Mouse (Mus musculus) limb, embryonic 15.5 days (tissue): ENCODE measurements around the gene Bex4. TPM values are rescaled to one million over a fixed set of nuclear protein-coding genes. Genes with fewer than 3 reads are reported as not detected.
"Not testable (repeated sequence)": the region's sequence is repeated elsewhere in the genome, so short reads cannot be mapped to it uniquely, and the experiment has no call there.

Experiments used
- ATAC-seq: fragments of 200-750 bp; cut with Nextera tagmentation; 2 replicates; pipeline ENCODE4 v1.8.0; 2017; ENCODE audit warnings: low read depth, moderate TSS enrichment; ENCODE audit not compliant: insufficient number of reproducible peaks, low FRiP score, low TSS enrichment
- H3K27ac ChIP-seq: fragments of 300-500 bp; sonication (generic); 2 replicates; pipeline ENCODE4 v1.5.1; 2015; ENCODE audit warnings: moderate library complexity, mild to moderate bottlenecking, inconsistent platforms
- H3K27me3 ChIP-seq: fragments of 300-500 bp; sonication (generic); 2 replicates; pipeline ENCODE4 v1.6.1; 2015; ENCODE audit warnings: inconsistent platforms
- H3K36me3 ChIP-seq: fragments of 300-500 bp; sonication (generic); 2 replicates; pipeline ENCODE4 v1.6.1; 2015; ENCODE audit warnings: inconsistent platforms
- H3K4me1 ChIP-seq: fragments of 300-500 bp; sonication (generic); 2 replicates; pipeline ENCODE4 v1.6.1; 2015; ENCODE audit warnings: inconsistent platforms
- H3K4me2 ChIP-seq: fragments of 300-500 bp; sonication (generic); 2 replicates; pipeline ENCODE4 v1.6.1; 2015; ENCODE audit warnings: mild to moderate bottlenecking, inconsistent platforms
- H3K4me3 ChIP-seq: fragments of 300-500 bp; sonication (generic); 2 replicates; pipeline ENCODE4 v1.5.1; 2015; ENCODE audit warnings: mild to moderate bottlenecking, inconsistent platforms
- H3K9ac ChIP-seq: fragments of 300-500 bp; sonication (generic); 2 replicates; pipeline ENCODE4 v1.6.1; 2015; ENCODE audit warnings: inconsistent platforms
- H3K9me3 ChIP-seq: fragments of 300-500 bp; sonication (generic); 2 replicates; pipeline ENCODE4 v1.6.1; 2016; ENCODE audit warnings: inconsistent platforms
- WGBS: fragments of 180-500 bp; shearing (Covaris S2); methylation state at CpG from one replicate; pipeline ENCODE4 v1.1.7; 2015; 5-methylcytosine and 5-hydroxymethylcytosine counted together
- polyA plus RNA-seq: library from polyadenylated mRNA; unstranded; fragments of >200 nt; fragmentation: Nextera tagmentation; extraction: Ambion mirVana; gene quantifications from 2 replicates; pipeline ENCODE4 v1.2.1, GENCODE M21; 2015

Gene Bex4
- 24.5 and 32.2 TPM in 2 replicates for polyA plus RNA-seq

DNA sequence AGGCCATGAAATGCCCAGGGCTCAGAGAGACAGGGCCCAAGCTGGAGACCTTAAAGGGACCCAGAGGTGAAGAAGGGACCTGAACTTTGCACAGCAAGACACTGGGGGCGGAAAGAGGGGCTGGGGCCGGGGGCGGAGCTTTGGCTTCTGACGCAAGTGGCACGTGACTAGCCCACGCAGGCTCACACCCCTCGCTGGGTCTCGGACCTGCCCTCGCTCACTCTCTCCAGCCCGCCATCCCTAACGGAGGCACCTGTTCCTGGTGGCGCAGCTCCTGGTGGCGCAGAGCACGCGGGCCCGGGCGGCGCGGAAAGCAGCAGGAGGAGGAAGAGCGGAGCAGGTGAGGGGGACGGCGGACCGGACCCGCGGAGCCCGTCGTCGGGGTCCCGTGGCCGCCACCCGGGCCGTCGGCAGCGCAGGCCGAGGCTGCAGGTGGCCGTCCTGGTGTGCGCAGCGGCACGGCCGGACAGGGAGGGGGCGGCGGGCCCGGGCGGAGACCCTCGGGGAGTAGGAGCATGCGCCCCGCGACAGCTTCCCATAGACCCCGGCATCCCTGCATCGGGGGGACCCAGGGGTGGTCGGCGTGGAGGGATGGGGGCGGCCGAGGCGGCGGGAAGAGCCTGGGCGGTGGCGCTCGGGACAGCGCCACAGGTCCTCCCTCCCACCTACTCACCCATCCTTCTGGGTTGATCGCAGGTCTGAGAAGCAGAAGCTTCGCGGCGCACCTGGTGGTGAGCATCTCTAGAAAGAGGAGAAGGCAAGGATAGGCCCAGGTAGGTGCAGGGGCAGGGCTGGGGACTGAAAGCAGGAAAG lies at the start of gene Bex4:
Bex4 (plus strand) TSS at position 170 of the 813 bp plus-strand sequence.
- Histone ChIP-seq H3K4me2 (peak within 1 kb of the TSS; percentile 42), H3K4me3 (peak within 1 kb of the TSS; percentile 35)
- H3K27me3 ChIP-seq, H3K9ac ChIP-seq, H3K4me1 ChIP-seq, H3K9me3 ChIP-seq, H3K27ac ChIP-seq, H3K36me3 ChIP-seq: not testable (repeated sequence)
- ATAC-seq: peak; percentile 61; the same call in 1 of the 2 replicates
- WGBS: 36% methylated on average over 14 of the region's 64 CpGs

DNA sequence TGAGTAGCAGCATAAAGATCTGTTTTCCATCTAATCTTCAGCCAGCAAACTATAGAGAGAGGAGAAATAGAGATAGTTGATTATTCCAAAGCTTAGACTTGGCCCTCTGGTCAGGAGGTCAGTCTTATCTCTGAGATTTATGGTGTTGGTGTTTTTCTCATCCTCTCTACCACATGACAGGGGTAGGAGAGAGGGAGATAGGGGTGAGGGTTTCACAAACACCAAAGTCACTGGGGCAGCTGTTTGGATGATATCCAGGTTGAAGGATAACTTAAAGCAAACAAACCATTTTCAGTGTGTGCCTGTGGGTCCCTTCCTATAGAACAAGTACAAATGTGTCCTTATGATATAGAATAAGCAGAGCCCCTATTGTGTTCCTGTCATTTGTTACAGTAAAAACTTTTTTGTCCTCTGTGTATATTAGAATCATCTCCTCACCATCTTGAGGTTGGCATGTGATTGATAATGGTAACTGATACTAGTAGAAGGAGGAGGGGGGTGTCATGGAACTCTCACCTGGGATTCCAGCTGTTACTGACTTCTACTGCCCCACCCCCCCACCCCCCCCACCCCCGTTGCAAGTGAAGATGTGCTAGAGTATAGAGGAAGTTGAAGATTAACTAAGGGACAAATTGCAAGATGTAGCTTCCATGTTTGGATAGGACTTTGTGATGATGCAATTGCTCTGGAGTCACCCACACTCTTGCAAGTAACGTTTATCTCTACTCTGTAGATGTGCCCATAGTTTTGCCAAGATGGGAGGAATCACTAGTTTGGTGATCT lies 46.1 kb upstream of the Bex4 start:
- 40% methylated on average over 2 of the region's 2 CpGs for WGBS
- no peaks in the 10 kb centered on the region; the same call in 1 of the 2 replicates for H3K27me3 ChIP-seq
- no peak for ATAC-seq
- H3K36me3 ChIP-seq: no peaks in the 10 kb centered on the region
- no peak overlapping the region for H3K4me2 ChIP-seq
- H3K4me3 ChIP-seq: no peak overlapping the region
- no peaks in the 10 kb centered on the region for H3K4me1 ChIP-seq
- H3K27ac ChIP-seq: no peak overlapping the region
- H3K9me3 ChIP-seq: no peaks in the 10 kb centered on the region
- H3K9ac ChIP-seq: no peak overlapping the region

DNA sequence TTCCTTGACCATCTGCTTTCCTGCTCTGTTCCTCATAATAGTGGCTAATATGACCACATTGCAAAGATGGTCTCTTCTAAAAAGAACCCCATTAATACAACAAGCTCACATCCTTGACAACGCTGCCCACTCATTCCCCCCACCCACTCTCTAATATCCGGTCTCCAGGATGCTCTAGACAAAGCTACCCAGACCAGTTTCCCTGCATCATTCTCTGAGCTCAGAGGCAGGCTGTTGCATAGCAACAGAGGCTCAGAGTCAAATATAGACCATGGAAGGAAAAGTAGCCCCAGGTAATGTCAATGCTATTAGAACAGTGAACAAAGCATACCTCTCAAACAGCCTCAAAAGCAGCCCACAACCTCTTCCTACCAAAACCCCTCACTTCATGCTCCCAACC lies 44.4 kb upstream of the Bex4 start:
- H3K4me3 ChIP-seq: no peak overlapping the region
- no peaks in the 10 kb centered on the region for H3K4me1 ChIP-seq
- WGBS: 47% methylated on average over 2 of the region's 2 CpGs
- no peak overlapping the region for H3K9ac ChIP-seq
- ATAC-seq: no peak
- H3K9me3 ChIP-seq: no peaks in the 10 kb centered on the region
- H3K4me2 ChIP-seq: no peak overlapping the region
- H3K27ac ChIP-seq: no peak overlapping the region
- no peaks in the 10 kb centered on the region for H3K36me3 ChIP-seq
- H3K27me3 ChIP-seq: no peaks in the 10 kb centered on the region; the same call in 1 of the 2 replicates

GRCm38 (mm10) chrX:136104046-136104723 lies 34.6 kb upstream of the Bex4 start:
- H3K9ac ChIP-seq: no peak overlapping the region
- ATAC-seq: no peak
- H3K4me3 ChIP-seq: no peak overlapping the region
- H3K27me3 ChIP-seq: 0 out of 2 replicates have a peak, but pooled peaks cover 3% of the 10 kb centered on the region
- WGBS: 65% methylated on average over 4 of the region's 4 CpGs
- no peaks in the 10 kb centered on the region for H3K9me3 ChIP-seq
- no peak overlapping the region for H3K4me2 ChIP-seq
- H3K36me3 ChIP-seq: no peaks in the 10 kb centered on the region
- H3K4me1 ChIP-seq: no peaks in the 10 kb centered on the region
- H3K27ac ChIP-seq: no peak overlapping the region

GRCm38 (mm10) chrX:136104724-136105088 lies 34.1 kb upstream of the Bex4 start:
- no peak overlapping the region for H3K27ac ChIP-seq

DNA sequence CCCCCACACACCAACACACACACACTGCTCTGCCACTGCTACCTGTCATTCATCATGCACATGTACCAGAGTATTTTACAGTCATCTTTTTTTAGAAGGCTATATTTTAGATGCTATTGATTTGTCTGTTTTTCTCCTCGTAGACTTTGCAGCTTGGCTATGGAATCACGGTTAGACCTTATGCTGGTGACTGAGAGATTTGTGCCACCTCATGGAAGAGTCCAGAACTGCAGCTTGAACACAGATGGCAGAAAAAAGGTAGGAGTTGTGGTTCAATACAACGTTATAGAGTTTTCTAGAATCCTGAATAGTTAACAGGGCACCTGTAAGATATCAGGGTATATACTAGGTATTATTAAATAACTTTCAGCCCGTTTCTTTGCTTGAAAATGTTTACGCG lies 30.9 kb upstream of the Bex4 start:
- H3K4me2 ChIP-seq: no peak overlapping the region
- H3K27me3 ChIP-seq: 0 out of 2 replicates have a peak, but pooled peaks cover 14% of the 10 kb centered on the region
- no peaks in the 10 kb centered on the region for H3K9me3 ChIP-seq
- 38% methylated on average over 6 of the region's 6 CpGs for WGBS
- ATAC-seq: no peak
- no peaks in the 10 kb centered on the region for H3K36me3 ChIP-seq
- no peaks in the 10 kb centered on the region for H3K4me1 ChIP-seq
- no peak overlapping the region for H3K4me3 ChIP-seq
- no peak overlapping the region for H3K9ac ChIP-seq
- H3K27ac ChIP-seq: no peak overlapping the region

More at GRCm38 (mm10) chrX:136104724-136105088, 34.1 kb upstream of the Bex4 start:
- no peak for ATAC-seq
- H3K27me3 ChIP-seq: 0 out of 2 replicates have a peak, but pooled peaks cover 7% of the 10 kb centered on the region
- H3K9ac ChIP-seq: no peak overlapping the region
- no peak overlapping the region for H3K4me2 ChIP-seq
- no peaks in the 10 kb centered on the region for H3K4me1 ChIP-seq
- no peaks in the 10 kb centered on the region for H3K9me3 ChIP-seq
- WGBS: 73% methylated on average over 3 of the region's 3 CpGs
- H3K4me3 ChIP-seq: no peak overlapping the region
- no peaks in the 10 kb centered on the region for H3K36me3 ChIP-seq

GRCm38 (mm10) chrX:136115015-136115414 lies 23.8 kb upstream of the Bex4 start:
- Histone ChIP-seq H3K4me1 (no peaks in the 10 kb centered on the region), H3K27ac (no peak overlapping the region), H3K9ac (no peak overlapping the region), H3K9me3 (no peaks in the 10 kb centered on the region), H3K36me3 (no peaks in the 10 kb centered on the region), H3K4me2 (peak overlapping the region; percentile 50; the same call in 1 of the 2 replicates), H3K27me3 (peaks cover 16% of the 10 kb centered on the region), H3K4me3 (peak overlapping the region; percentile 42; the same call in 1 of the 2 replicates)
- no peak for ATAC-seq
- 42% methylated on average over 4 of the region's 4 CpGs for WGBS

DNA sequence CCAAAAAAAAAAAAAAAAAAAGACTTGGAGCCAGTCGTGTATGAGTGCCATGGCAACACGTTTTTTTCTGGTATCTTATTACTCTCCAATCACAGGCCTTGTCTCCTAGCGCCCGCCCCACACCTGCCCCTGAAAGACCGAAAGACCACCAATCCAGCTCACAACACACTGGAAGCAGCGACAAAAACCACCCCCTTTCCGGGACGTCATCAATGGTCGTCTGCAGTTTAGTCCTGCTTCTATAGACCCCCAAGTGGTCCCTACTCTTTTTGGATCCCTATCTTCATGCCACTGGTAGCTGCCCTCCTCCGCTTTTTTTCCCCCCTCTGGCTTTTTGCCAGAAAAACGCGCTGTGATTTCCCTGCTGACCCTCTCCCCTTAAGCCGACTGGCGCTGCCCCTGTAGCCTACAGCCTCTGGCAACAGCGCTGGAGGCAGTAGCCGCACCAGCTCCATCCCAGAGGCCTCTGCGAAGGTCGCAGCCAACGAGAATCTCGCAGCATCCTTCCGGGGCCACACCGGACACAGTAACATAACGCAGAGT lies 23.3 kb upstream of the Bex4 start:
- WGBS: 19% methylated on average over 23 of the region's 23 CpGs
- Histone ChIP-seq H3K9ac (0 out of 2 replicates have a peak overlapping the region, but pooled peaks have one; percentile 23), H3K27ac (peak overlapping the region; percentile 63), H3K27me3 (peaks cover 16% of the 10 kb centered on the region), H3K4me3 (peak overlapping the region; percentile 42), H3K4me2 (peak overlapping the region; percentile 50), H3K4me1 (no peaks in the 10 kb centered on the region), H3K36me3 (no peaks in the 10 kb centered on the region), H3K9me3 (no peaks in the 10 kb centered on the region)
- ATAC-seq: peak; percentile 90

GRCm38 (mm10) chrX:136127038-136127743 lies 11.6 kb upstream of the Bex4 start:
- Histone ChIP-seq H3K27ac (no peak overlapping the region), H3K4me2 (no peak overlapping the region), H3K4me1 (no peaks in the 10 kb centered on the region), H3K9ac (no peak overlapping the region), H3K36me3 (no peaks in the 10 kb centered on the region), H3K9me3 (no peaks in the 10 kb centered on the region), H3K4me3 (no peak overlapping the region), H3K27me3 (no peaks in the 10 kb centered on the region)
- no peak for ATAC-seq
- WGBS: 59% methylated on average over 8 of the region's 8 CpGs

GRCm38 (mm10) chrX:136127744-136128064 lies 11.1 kb upstream of the Bex4 start:
- Histone ChIP-seq H3K27ac (no peak overlapping the region), H3K4me3 (no peak overlapping the region), H3K9ac (no peak overlapping the region), H3K9me3 (no peaks in the 10 kb centered on the region), H3K4me1 (no peaks in the 10 kb centered on the region), H3K27me3 (no peaks in the 10 kb centered on the region), H3K4me2 (no peak overlapping the region), H3K36me3 (no peaks in the 10 kb centered on the region)
- no peak for ATAC-seq
- WGBS: 16% methylated on average over 5 of the region's 5 CpGs

- Histone ChIP-seq H3K27me3 (no peaks in the 10 kb centered on the region), H3K36me3 (no peaks in the 10 kb centered on the region), H3K4me3 (no peak overlapping the region), H3K4me2 (no peak overlapping the region), H3K27ac (no peak overlapping the region), H3K4me1 (no peaks in the 10 kb centered on the region), H3K9ac (no peak overlapping the region), H3K9me3 (no peaks in the 10 kb centered on the region)
- no peak for ATAC-seq
- 92% methylated on average over 4 of the region's 4 CpGs for WGBS
These were observed 3.2 kb upstream of the Bex4 start for GRCm38 (mm10) chrX:136135559-136135958.
